Mouse (Mus musculus) ES-E14 (cell line): ENCODE measurements at regions not wholly inside any gene's neighbourhood (a gene's known extent, or its start where the extent isn't known, plus 50 kb on each side); places are given as distances from the start of the nearest gene placed in this dataset.

ENCODE experiments used
- CHD2 ChIP-seq: IDR thresholded peaks from 2 replicates; pipeline ENCODE4 v1.6.1; 2014; ENCODE audit warnings: mild to moderate bottlenecking, low read depth, low read length, inconsistent platforms
- MAFK ChIP-seq: IDR thresholded peaks from 2 replicates; pipeline ENCODE4 v1.6.1; 2014; ENCODE audit warnings: mild to moderate bottlenecking, low read depth, low read length, inconsistent platforms; ENCODE audit not compliant: insufficient read depth
- ZC3H11A ChIP-seq: IDR thresholded peaks from 2 replicates; pipeline ENCODE4 v1.6.1; 2012; ENCODE audit warnings: low read depth, mild to moderate bottlenecking, inconsistent platforms, low read length, borderline replicate concordance
- ZNF384 ChIP-seq: IDR thresholded peaks from 2 replicates; pipeline ENCODE4 v1.6.1; 2012; ENCODE audit warnings: low read depth, low read length, inconsistent platforms

DNA sequence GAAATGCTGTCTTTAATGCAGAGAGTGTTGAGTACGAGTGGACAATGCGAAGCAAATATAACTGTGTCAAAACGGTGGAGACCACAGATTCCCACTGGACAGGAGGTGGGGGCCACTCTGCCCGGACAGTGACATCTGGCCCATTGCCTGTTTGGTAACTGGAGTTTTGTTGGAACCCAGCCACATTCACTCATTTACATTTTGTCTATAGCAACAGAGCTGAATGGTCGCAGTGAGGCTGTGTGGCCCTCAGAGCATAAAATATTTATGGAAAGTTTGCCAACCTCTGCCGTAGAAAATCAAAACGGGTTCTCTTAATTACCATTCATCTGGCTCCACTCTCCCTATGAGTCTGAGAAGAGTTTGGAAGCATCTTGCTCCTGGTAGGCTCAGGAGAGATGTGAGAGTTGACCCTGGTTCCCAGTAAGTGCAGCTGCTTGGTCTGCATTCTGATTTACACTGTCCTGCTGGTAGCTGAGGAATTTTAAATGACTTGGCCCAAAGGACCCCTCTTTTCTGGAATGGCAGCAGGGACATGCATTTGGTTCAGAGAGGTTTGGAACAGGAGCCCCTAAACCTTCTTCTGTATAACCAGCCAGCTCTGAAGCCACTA is 187.9 kb upstream of the Pik3r1 start:
- no peak for TF ChIP-seq ZC3H11A
- TF ChIP-seq ZNF384 = no peak
- no peak for TF ChIP-seq CHD2
- TF ChIP-seq MAFK = no peak
